Mouse (Mus musculus): ENCODE results near the gene Pigr.

DNA sequence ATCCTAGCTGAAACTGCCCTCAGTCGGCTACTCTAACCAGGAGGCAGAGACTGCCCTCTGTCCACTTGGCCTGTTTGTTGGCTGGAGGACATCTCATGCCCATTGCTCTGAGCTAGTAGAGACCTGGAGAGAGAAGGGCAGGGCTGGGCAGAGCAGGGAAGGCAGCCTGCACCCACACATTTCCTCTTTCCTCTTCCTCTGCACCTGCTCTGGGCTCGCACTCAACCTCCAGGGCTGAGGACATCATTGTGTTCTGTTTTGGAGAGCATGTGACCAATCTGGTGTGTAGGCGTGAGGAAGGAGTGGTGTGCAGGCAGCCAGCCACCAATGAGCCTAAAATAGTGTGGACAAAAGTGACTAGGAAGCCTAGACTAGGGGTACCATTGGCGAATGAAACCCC, 37.8 kb downstream of the Pigr start:
- no peak for TF ChIP-seq POLR2A (IDR thresholded peaks at IDR 0.05; ENCODE audit: extremely low read depth, insufficient read depth, low read length)
- no peak for TF ChIP-seq CTCF (IDR thresholded peaks at IDR 0.05; ENCODE audit: low read depth, low read length)

Measured in liver, adult 2 months (tissue).